Mouse (Mus musculus): ENCODE data around the gene Nme6.
"Not testable (repeated sequence)": the region's sequence is repeated elsewhere in the genome, so short reads cannot be mapped to it uniquely, and the experiment has no call there.

Nme6 gene

DNA sequence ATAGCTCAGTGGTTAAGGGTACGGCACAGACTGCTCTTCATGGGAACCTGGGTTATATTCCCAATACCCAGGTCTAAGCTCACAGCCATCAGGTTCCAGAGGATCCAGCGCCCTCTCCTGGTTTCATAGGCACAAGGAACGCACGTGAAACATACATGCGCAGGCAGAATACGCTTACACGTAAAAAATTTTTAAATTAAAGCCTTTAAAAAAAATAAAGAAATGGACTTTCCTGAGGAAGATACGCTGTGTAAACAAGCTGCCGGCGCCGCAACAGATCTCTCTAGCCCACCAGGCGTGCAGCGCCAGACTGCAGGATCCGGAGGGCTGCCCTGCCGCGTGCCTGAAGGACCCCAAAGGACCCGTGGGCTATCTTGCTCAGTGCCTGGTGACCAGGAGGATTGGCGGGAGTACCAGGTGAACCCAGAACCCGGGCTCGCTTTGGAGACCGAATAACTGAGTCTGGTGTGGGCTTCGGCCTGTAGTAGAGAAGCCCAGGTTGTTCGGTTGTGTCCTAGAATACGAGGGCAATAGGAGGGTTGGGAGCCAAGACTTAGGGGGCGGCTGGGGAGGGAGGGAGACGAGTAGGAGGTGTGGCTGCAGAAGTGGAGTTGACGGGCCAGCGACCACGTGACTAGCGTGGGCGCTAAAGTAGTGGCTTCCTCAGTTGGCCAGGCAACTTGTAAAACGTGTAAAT is at the start of gene Nme6:
Gene Nme6 (plus strand): TSS at position 359 of the 697 bp plus-strand sequence.
- DNase-seq (ENCODE audit: low read depth in 2 of 2, low spot score in 2 of 2): peak; percentile 78 to 83

GRCm38 (mm10) chr9:109790570-109790969 is 42.0 kb upstream of the Nme6 start, which contains the start of gene Fbxw27:
Gene Fbxw27, minus strand, starts transcription at chr9:109790670.
- DNase-seq (ENCODE audit: low read depth in 2 of 2, low spot score in 2 of 2): not testable (repeated sequence)

DNA sequence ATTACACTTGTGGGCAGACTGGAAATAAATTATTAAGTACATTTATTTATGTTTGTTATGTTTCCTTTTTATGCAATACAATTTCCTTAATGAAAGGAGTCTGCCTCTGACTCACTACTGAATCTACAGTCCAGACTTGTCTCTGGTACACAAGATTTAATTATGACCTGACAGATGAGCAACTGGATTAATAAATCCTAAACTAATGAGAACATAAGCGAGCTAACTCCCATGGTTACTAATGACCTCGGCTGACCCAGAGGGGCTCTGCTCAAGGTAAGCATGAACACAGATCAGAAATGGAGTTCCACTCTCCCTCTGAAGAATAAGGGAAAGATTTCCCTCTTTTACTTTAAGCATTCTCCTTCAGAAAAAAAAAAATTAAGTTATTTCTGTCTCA is 37.3 kb upstream of the Nme6 start:
- no peak for DNase-seq (ENCODE audit: low read depth in 2 of 2, low spot score in 2 of 2)

DNA sequence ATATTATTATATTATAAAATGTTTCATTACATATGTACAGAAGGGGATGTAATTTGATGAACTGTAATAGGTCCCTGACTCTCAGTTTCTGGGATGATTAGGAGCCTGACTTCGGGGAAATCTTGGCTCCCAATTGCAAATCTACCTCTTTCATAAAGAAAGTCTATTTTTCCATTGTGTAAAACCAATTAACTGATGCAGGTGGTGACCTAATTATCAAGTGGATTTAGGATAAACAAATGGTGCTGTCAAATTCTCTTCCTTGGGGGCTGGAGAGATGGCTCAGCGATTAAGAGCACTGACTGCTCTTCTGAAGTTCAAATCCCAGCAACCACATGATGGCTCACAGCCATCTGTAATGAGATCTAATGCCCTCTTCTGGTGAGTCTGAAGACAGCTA is 36.7 kb upstream of the Nme6 start:
- DNase-seq (ENCODE audit: low read depth in 2 of 2, low spot score in 2 of 2): no peak

GRCm38 (mm10) chr9:109798051-109798450 is 34.5 kb upstream of the Nme6 start:
- peak in 1 of 2 experiments; percentile 2 for DNase-seq (ENCODE audit: low read depth in 2 of 2, low spot score in 2 of 2)

DNA sequence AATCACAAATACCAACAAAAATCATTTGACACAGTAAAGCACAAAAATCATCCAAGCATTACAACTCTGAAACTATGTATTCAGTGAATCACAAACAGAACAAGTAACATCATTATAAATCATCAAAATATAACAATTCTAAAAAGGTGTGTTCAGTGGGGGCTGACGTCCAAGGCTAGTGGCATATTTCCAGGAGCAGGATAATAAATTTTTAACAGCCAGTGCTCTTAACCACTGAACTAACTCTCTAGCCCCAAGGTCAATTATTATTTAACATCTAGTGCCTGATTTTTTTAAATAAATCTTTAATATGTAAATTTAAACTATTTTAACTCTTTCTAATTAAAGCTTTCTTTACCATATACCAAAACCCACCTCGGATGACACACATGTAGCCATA is 27.0 kb upstream of the Nme6 start:
- not testable (repeated sequence) for DNase-seq (ENCODE audit: low read depth in 2 of 2, low spot score in 2 of 2)

GRCm38 (mm10) chr9:109806260-109806659 is 26.3 kb upstream of the Nme6 start:
- no peak for DNase-seq (ENCODE audit: low read depth in 2 of 2, low spot score in 2 of 2)

- DNase-seq (ENCODE audit: low read depth in 2 of 2, low spot score in 2 of 2): no peak
Measured at GRCm38 (mm10) chr9:109806695-109807293, 25.8 kb upstream of the Nme6 start.

GRCm38 (mm10) chr9:109807898-109808297 is 24.7 kb upstream of the Nme6 start:
- DNase-seq (ENCODE audit: low read depth in 2 of 2, low spot score in 2 of 2): no peak

DNA sequence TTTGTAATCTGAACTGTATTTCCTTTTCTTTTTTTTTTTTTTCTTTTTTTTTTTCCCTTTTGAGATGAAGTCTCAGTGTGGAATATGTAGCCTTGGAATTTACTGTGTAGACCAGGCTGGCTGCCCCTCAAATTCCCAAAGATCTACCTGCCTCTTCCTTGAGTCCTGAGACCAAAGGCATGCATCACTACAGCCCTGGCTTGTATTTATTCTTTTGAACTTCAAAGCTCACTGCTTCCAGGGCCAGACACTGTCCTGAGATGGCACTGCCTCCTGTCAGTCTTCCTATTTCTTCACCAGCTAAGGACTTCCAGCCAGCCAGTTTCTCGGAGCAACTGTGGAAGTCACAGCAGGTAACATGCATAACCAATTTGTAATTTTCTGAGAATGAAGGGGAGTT is 20.6 kb upstream of the Nme6 start, which contains the start of gene Spink8:
Gene Spink8 (plus strand): TSS at position 301 of the 400 bp plus-strand sequence.
- no peak for DNase-seq (ENCODE audit: low read depth in 2 of 2, low spot score in 2 of 2)

GRCm38 (mm10) chr9:109813424-109813823 is 19.1 kb upstream of the Nme6 start:
- no peak for DNase-seq (ENCODE audit: low read depth in 2 of 2, low spot score in 2 of 2)

- DNase-seq (ENCODE audit: low read depth in 2 of 2, low spot score in 2 of 2): no peak
Measured at GRCm38 (mm10) chr9:109816341-109816740, 16.2 kb upstream of the Nme6 start.

GRCm38 (mm10) chr9:109825739-109826138 is 6.8 kb upstream of the Nme6 start:
- DNase-seq (ENCODE audit: low read depth in 2 of 2, low spot score in 2 of 2): no peak

GRCm38 (mm10) chr9:109826181-109826580 is 6.4 kb upstream of the Nme6 start:
- no peak for DNase-seq (ENCODE audit: low read depth in 2 of 2, low spot score in 2 of 2)

GRCm38 (mm10) chr9:109833088-109833412 is 501 bp downstream of the Nme6 start:
- no peak for DNase-seq (ENCODE audit: low read depth in 2 of 2, low spot score in 2 of 2)

DNA sequence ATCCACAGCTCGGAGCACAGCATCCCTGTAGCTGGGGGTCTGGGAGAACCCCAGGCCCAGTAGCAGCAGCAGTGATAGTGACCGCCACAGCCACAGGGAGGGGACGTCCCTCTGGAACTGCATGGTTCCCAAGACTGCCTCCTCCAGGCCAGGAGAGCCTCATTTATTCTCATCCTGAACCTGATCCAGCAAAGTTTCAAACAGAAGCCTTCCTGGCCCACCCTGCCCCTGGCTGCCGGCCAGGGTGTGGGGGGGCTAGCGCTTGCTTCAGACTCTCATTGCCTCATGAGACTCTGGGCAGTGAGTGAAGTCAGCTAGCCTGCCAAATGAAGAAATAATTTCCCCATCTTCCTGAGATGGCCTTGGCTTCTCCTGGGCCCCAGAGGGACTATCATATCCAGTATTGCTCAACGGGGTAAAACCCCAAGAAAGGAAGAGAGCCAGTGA is 16.8 kb downstream of the Nme6 start, which contains the start of gene Camp:
Gene Camp (minus strand): TSS at position 306 of the 447 bp plus-strand sequence.
- DNase-seq (ENCODE audit: low read depth in 2 of 2, low spot score in 2 of 2): no peak

DNA sequence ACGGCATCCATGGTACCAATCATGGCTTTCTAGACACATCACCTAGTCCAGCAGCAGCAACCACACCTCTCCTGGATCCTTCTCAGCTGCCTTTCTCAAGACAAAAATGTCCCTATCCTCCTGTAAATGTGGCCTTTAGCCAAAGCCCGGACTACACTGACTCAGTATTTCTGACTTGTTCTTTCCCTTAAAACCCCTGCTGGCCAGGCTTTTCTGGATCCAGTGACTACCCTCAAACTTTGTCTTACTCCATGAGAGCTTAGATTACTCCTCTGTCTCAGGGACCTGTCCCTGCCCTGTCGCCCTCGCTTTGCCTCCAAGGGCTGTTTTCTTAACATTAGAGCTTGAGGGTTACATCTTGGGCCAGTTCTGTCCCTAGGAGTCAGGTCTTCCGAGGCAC is 17.6 kb downstream of the Nme6 start:
- no peak for DNase-seq (ENCODE audit: low read depth in 2 of 2, low spot score in 2 of 2)

GRCm38 (mm10) chr9:109854341-109854740 is 21.8 kb downstream of the Nme6 start:
- no peak for DNase-seq (ENCODE audit: low read depth in 2 of 2, low spot score in 2 of 2)

DNA sequence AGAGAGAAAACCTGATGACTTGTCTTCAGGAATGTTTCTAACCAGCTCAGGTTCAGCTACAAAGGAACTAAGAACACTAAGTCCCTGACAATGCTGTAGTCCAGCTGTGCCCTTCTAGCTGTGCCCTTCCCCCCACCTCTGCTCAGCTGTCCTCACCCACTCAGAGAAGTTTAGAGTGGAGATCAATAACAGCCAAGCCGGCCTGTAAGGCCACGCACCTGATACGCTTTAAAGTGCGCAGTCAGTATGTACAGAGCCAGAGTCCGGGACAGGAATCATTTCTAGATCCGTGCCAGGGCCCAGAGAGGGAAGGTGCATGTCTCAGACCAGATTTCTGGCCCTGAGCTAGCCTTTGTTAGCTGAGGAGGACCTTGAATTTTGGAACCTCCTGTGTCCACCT is 23.4 kb downstream of the Nme6 start:
- no peak for DNase-seq (ENCODE audit: low read depth in 2 of 2, low spot score in 2 of 2)

- DNase-seq (ENCODE audit: low read depth in 2 of 2, low spot score in 2 of 2): peak; percentile 58 to 68
Measured at GRCm38 (mm10) chr9:109862397-109863044, 30.0 kb downstream of the Nme6 start.

DNA sequence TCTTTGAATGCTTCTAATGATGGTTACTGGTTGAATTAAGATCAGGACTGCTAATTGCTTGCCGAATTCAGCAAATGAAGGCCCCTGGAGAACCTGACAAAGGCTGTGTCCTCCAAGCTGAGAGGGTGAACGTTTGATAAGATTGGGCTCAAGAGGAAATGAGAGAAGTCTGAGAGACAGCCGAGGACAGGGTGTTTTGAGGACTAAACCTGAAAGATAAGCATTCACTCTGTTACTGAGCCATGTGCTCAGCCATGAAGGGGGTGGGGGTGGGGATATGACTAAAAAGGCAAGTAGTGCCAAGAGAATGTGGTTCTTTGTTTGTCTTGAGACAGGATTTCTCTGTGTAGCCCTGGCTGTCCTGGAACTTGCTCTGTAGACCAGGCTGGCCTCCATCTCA is 30.5 kb downstream of the Nme6 start:
- DNase-seq (ENCODE audit: low read depth in 2 of 2, low spot score in 2 of 2): no peak

DNA sequence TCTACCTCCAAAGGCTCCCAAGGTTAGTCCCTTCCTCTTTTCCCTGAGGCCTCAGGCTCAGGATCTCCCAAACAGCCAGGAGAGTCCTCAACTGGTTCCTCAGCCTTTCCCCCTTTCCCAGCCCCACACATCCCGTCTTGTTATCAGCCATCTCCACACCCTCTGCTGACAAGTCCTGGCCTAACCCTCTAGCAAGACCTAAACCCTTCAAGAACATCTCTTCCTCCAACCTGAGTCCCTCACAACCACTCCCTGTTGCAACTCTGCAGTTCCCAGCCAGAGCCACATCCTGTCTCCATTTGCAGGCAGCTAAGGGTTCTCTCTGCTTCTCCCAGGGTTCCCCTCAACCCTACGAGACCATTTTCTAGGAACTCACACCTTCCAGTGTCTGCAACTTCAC is 33.7 kb downstream of the Nme6 start:
- no peak for DNase-seq (ENCODE audit: low read depth in 2 of 2, low spot score in 2 of 2)

All from CD8-positive naive resting alpha-beta T cell, adult 2 months (primary cell).